In the genomic region with DNA sequence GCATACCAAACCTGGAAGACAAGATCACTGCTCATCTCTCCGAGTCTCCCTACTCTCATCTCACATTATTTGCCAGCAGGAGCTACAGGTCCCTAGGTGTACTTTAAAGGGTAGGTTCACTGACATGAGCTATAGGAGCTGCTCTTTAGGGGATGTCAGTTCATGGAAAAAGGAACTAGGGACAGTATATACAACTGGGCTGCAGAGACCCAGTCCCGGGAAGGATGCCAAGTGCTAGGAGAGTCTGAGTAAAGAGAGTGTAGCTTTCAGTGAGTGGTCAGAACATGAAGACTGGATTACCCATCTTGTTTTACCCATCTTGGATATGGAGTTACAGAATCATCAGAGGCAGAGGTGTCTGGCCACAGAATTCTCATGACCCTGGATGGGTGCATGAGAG, we compare ENCODE assay signal across 22 mouse cellular contexts. TPM values are rescaled to one million over a fixed set of nuclear protein-coding genes. Genes with fewer than 3 reads are reported as not detected.
A peak's percentile ranks its signal among the peaks of the same experiment; 100 is the strongest.
DNase-seq lines count a peak whose midpoint lies in the region; TF ChIP-seq lines count a peak whose summit lies in the region.
"Had no signal": no experiment of that assay in that cellular context is flagged by ENCODE, and none has a peak within 500 bp of the region (broad histone marks: within the 10 kb centered on the region; RNA-seq: fewer than 3 reads in every experiment).

No protein-coding gene starts in this region.

- peak; percentile 14 for DNase-seq in heart, postnatal 4 days
- no peak for DNase-seq in heart, adult 2 months
- DNase-seq in 3T3-L1 (ENCODE audit: low read depth, low spot score) = peak; percentile 4
- peak; percentile 82 for DNase-seq in MEL-GATA-1-ER (ENCODE audit: extremely low read depth, low read depth)
- no peak for DNase-seq in right cerebral cortex, postnatal 14 days
- no peak for DNase-seq in adrenal gland, postnatal 36 days
- DNase-seq: adrenal gland, adult 2 months; adrenal gland, postnatal 14 days; cerebellum, adult 18-20 months; cerebellum, adult 9-10 months; forebrain, postnatal 0 days; gastrocnemius, postnatal 25 days; heart, adult 18-20 months; heart, postnatal 36 days; kidney, adult 11 months; kidney, adult 8-10 months had no signal

- H3K4me1 ChIP-seq in heart, adult 2 months (ENCODE audit: control insufficient read depth, insufficient read depth, low read length) = no peaks in the 10 kb centered on the region; the same call in 1 of the 2 replicates
- H3K4me1 ChIP-seq: embryonic facial prominence, embryonic 12.5 days; embryonic facial prominence, embryonic 15.5 days; intestine, embryonic 15.5 days had no signal

- WGBS in heart, adult 2 months = 93% methylated on average over 2 of the region's 2 CpGs

- TF ChIP-seq CTCF in heart, adult 2 months (IDR thresholded peaks at IDR 0.05) = no peak

- H3K36me3 ChIP-seq in heart, adult 2 months (ENCODE audit: control insufficient read depth, insufficient read depth, low read length) = no peaks in the 10 kb centered on the region; the same call in 1 of the 2 replicates
- H3K36me3 ChIP-seq: intestine, embryonic 15.5 days had no signal

- no peaks in the 10 kb centered on the region for H3K79me2 ChIP-seq in heart, adult 2 months (replicated peaks; ENCODE audit: control insufficient read depth, insufficient read depth, low read length)

- no peak for TF ChIP-seq POLR2A in heart, adult 2 months (IDR thresholded peaks at IDR 0.05; ENCODE audit: insufficient read depth, low read depth, low read length)

- no peaks in the 10 kb centered on the region for H3K27me3 ChIP-seq in heart, adult 2 months (ENCODE audit: control insufficient read depth, insufficient read depth, low read length)
- H3K27me3 ChIP-seq: embryonic facial prominence, embryonic 12.5 days; embryonic facial prominence, embryonic 15.5 days; heart, embryonic 13.5 days; intestine, embryonic 15.5 days had no signal

- H3K27ac ChIP-seq in heart, adult 2 months = no peak overlapping the region
- H3K27ac ChIP-seq: embryonic facial prominence, embryonic 12.5 days; embryonic facial prominence, embryonic 15.5 days; heart, embryonic 10.5 days; heart, embryonic 13.5 days; intestine, embryonic 15.5 days had no signal

- no peak overlapping the region for H3K4me3 ChIP-seq in heart, adult 2 months
- H3K4me3 ChIP-seq: embryonic facial prominence, embryonic 12.5 days; embryonic facial prominence, embryonic 15.5 days; heart, embryonic 10.5 days; heart, embryonic 13.5 days; intestine, embryonic 15.5 days had no signal

- no peak overlapping the region for H3K9ac ChIP-seq in heart, adult 2 months (ENCODE audit: low read depth, low read length)
- H3K9ac ChIP-seq: embryonic facial prominence, embryonic 12.5 days; embryonic facial prominence, embryonic 15.5 days; forebrain, postnatal 0 days; heart, embryonic 13.5 days; intestine, embryonic 15.5 days had no signal

- no peak for TF ChIP-seq EP300 in heart, adult 2 months (IDR thresholded peaks at IDR 0.05; ENCODE audit: insufficient read depth, low read depth, low read length)

- intact Hi-C loops in heart, adult 2 months (cut with DNase I) = no loop called here

RNA-seq across cellular contexts. Expression of a gene that starts 35.0 kb away (rescaled TPM):
- total RNA-seq in heart, postnatal 4 days (2021) = not detected
- not detected for total RNA-seq in heart, adult 2 months (2021)
- polyA plus RNA-seq in heart, adult 2 months (2012; rRNA removed) = 0.02 TPM in 1 of 2 replicates, not detected in the other
- total RNA-seq in adrenal gland, postnatal 36 days (2021) = not detected
- total RNA-seq: adrenal gland, postnatal 14 days; gastrocnemius, adult 8-10 months; gastrocnemius, postnatal 25 days; heart, adult 18-20 months; heart, postnatal 36 days had no signal
- polyA plus RNA-seq: adrenal gland, adult 2 months had no signal

Comparison
In these comparisons a context has a peak if more than half of its experiments do, and no peak if none do; other contexts are left out.
1. DNase-seq: peak in heart, postnatal 4 days (single experiment), 3T3-L1 (single experiment) and MEL-GATA-1-ER (single experiment); none in heart, adult 2 months (0 of 2), right cerebral cortex, postnatal 14 days (single experiment) and adrenal gland, postnatal 36 days (0 of 2).